Mouse (Mus musculus) right cerebral cortex, postnatal 14 days (tissue): ENCODE results near the gene Tectb.

Experiments used
- DNase-seq: peaks from one replicate; pipeline ENCODE4 v3.0.0; 2022

Tectb gene

GRCm38 (mm10) chr19:55213617-55214340 lies 33.2 kb downstream of the Tectb start:
- no peak for DNase-seq

GRCm38 (mm10) chr19:55216876-55217275 lies 36.3 kb downstream of the Tectb start:
- no peak for DNase-seq

GRCm38 (mm10) chr19:55217365-55217764 lies 36.8 kb downstream of the Tectb start:
- peak; percentile 60 for DNase-seq

GRCm38 (mm10) chr19:55218192-55218739 lies 37.7 kb downstream of the Tectb start:
- DNase-seq = peak; percentile 92

- no peak for DNase-seq
Measured at GRCm38 (mm10) chr19:55218741-55219221, 38.2 kb downstream of the Tectb start.

GRCm38 (mm10) chr19:55219359-55219758 lies 38.8 kb downstream of the Tectb start:
- no peak for DNase-seq

GRCm38 (mm10) chr19:55221208-55221607 lies 40.7 kb downstream of the Tectb start:
- DNase-seq = no peak

- no peak for DNase-seq
Measured at GRCm38 (mm10) chr19:55222268-55222667, 41.7 kb downstream of the Tectb start.

- no peak for DNase-seq
Measured at GRCm38 (mm10) chr19:55226621-55227020, 46.1 kb downstream of the Tectb start.

GRCm38 (mm10) chr19:55227135-55227534 lies 46.6 kb downstream of the Tectb start:
- no peak for DNase-seq

- DNase-seq = no peak
Measured at GRCm38 (mm10) chr19:55231081-55231480, 50.5 kb downstream of the Tectb start.

- DNase-seq = no peak
Measured at GRCm38 (mm10) chr19:55232136-55232535, 51.6 kb downstream of the Tectb start.

GRCm38 (mm10) chr19:55236026-55236425 lies 55.5 kb downstream of the Tectb start:
- no peak for DNase-seq

GRCm38 (mm10) chr19:55236564-55236963 lies 56.0 kb downstream of the Tectb start:
- DNase-seq = no peak

- DNase-seq = no peak
Measured at GRCm38 (mm10) chr19:55239766-55240426, 59.4 kb downstream of the Tectb start.

- no peak for DNase-seq
Measured at GRCm38 (mm10) chr19:55241186-55241645, 60.7 kb downstream of the Tectb start, which contains the start of gene Gucy2g. TSS of gene Gucy2g (minus strand) at chr19:55241236.

- DNase-seq = peak; percentile 40
Measured at GRCm38 (mm10) chr19:55244791-55245231, 64.3 kb downstream of the Tectb start.
